8 mouse cellular contexts compared by ENCODE assay signal in genomic region chr11:95585281-95585680, GRCm38 (mm10). TPM values are rescaled to one million over a fixed set of nuclear protein-coding genes. Genes with fewer than 3 reads are reported as not detected.
DNase-seq lines count a peak whose midpoint lies in the region; ATAC-seq and TF ChIP-seq lines count a peak whose summit lies in the region.

No protein-coding gene starts in this region.

- peak overlapping the region; percentile 59 for H3K4me2 ChIP-seq in heart, postnatal 0 days (ENCODE audit: low read depth, low read length)
- H3K4me2 ChIP-seq in neural tube, embryonic 12.5 days (replicated peaks): peak overlapping the region; percentile 78

- H3K27me3 ChIP-seq in heart, postnatal 0 days (ENCODE audit: control insufficient read depth, insufficient read depth, low read length): peaks cover 95% of the 10 kb centered on the region
- peaks cover 95% of the 10 kb centered on the region for H3K27me3 ChIP-seq in limb, embryonic 10.5 days (ENCODE audit: low read depth, poor library complexity, severe bottlenecking)
- H3K27me3 ChIP-seq in neural tube, embryonic 12.5 days (replicated peaks): peaks cover 61% of the 10 kb centered on the region

- TF ChIP-seq EP300 in heart, postnatal 0 days (IDR thresholded peaks at IDR 0.05; ENCODE audit: low read depth): no peak

- H3K4me3 ChIP-seq in heart, postnatal 0 days (ENCODE audit: low read depth, low read length): peak overlapping the region; percentile 42
- peak overlapping the region; percentile 56 for H3K4me3 ChIP-seq in limb, embryonic 10.5 days
- H3K4me3 ChIP-seq in neural tube, embryonic 12.5 days: peak overlapping the region; percentile 41

- peaks cover 11% of the 10 kb centered on the region; the same call in 1 of the 2 replicates for H3K4me1 ChIP-seq in heart, postnatal 0 days (ENCODE audit: control insufficient read depth, insufficient read depth)
- peaks cover 95% of the 10 kb centered on the region for H3K4me1 ChIP-seq in limb, embryonic 10.5 days
- H3K4me1 ChIP-seq in neural tube, embryonic 12.5 days: peaks cover 57% of the 10 kb centered on the region

- ATAC-seq in heart, postnatal 0 days (ENCODE audit: insufficient read depth, low read depth): no peak
- no peak for ATAC-seq in neural tube, embryonic 12.5 days (ENCODE audit: low FRiP score, low read depth)
- no peak for ATAC-seq in megakaryocyte-erythroid progenitor cell, adult 5-6 weeks (replicated peaks; ENCODE audit: low FRiP score, low TSS enrichment, poor library complexity, severe bottlenecking)

- 1% methylated on average over 24 of the region's 24 CpGs for WGBS in heart, postnatal 0 days
- WGBS in limb, embryonic 10.5 days: under 1% methylated on average over 24 of the region's 24 CpGs
- WGBS in neural tube, embryonic 12.5 days: under 1% methylated on average over 24 of the region's 24 CpGs

- H3K9ac ChIP-seq in heart, postnatal 0 days (replicated peaks; ENCODE audit: low read depth, low read length): no peak overlapping the region
- H3K9ac ChIP-seq in neural tube, embryonic 12.5 days: peak overlapping the region; percentile 57; the same call in 1 of the 2 replicates

- no peak overlapping the region for H3K27ac ChIP-seq in heart, postnatal 0 days (ENCODE audit: low read depth)
- peak overlapping the region; percentile 76 for H3K27ac ChIP-seq in limb, embryonic 10.5 days
- no peak overlapping the region for H3K27ac ChIP-seq in neural tube, embryonic 12.5 days

- H3K9me3 ChIP-seq in heart, postnatal 0 days (replicated peaks; ENCODE audit: control insufficient read depth, low read length): no peaks in the 10 kb centered on the region
- H3K9me3 ChIP-seq in limb, embryonic 10.5 days (replicated peaks): no peaks in the 10 kb centered on the region
- H3K9me3 ChIP-seq in neural tube, embryonic 12.5 days: no peaks in the 10 kb centered on the region

- H3K36me3 ChIP-seq in heart, postnatal 0 days (replicated peaks; ENCODE audit: control insufficient read depth, insufficient read depth, low read length): no peaks in the 10 kb centered on the region
- H3K36me3 ChIP-seq in limb, embryonic 10.5 days: no peaks in the 10 kb centered on the region
- peaks cover 4% of the 10 kb centered on the region; the same call in 1 of the 2 replicates for H3K36me3 ChIP-seq in neural tube, embryonic 12.5 days

- no peak for TF ChIP-seq CTCF in heart, postnatal 0 days (IDR thresholded peaks at IDR 0.05; ENCODE audit: low read depth)

- DNase-seq in B cell, adult 2 months: peak; percentile 21
- DNase-seq in adrenal gland, postnatal 25 days: peak; percentile 42
- DNase-seq in heart, postnatal 0 days (ENCODE audit: low spot score): no peak
- peak; percentile 89 for DNase-seq in limb, embryonic 10.5 days (ENCODE audit: low spot score)
- no peak for DNase-seq in cerebellum, adult 8-10 months
- DNase-seq in gastrocnemius, adult 18-20 months (ENCODE audit: low spot score): no peak

RNA-seq across cellular contexts. Expression of gene Ngfr, which starts 2.3 kb away (rescaled TPM):
- 1.7 and 3.3 TPM in 2 replicates for total RNA-seq in adrenal gland, postnatal 25 days (2021)
- 1.1 and 2.0 TPM in 2 replicates for total RNA-seq in heart, postnatal 0 days (2014; rRNA removed; ENCODE audit: low replicate concordance)
- 1.5 and 1.7 TPM in 2 replicates for polyA plus RNA-seq in heart, postnatal 0 days (2015; fragmentation: Nextera tagmentation; extraction: Ambion mirVana)
- 9.7 and 16.3 TPM in 2 replicates for polyA plus RNA-seq in limb, embryonic 10.5 days (2016; fragmentation: Nextera tagmentation; extraction: Ambion mirVana)
- polyA plus RNA-seq in neural tube, embryonic 12.5 days (2016; fragmentation: Nextera tagmentation; extraction: Ambion mirVana): 106 and 125 TPM in 2 replicates
- total RNA-seq in megakaryocyte-erythroid progenitor cell, adult 5-6 weeks (2014; fragmentation: Nextera tagmentation): not detected in 2 replicates
- not detected in 2 replicates for total RNA-seq in megakaryocyte-erythroid progenitor cell, adult 5-6 weeks (2017)
- under 1 TPM; 0.34 to 0.38 TPM for total RNA-seq in gastrocnemius, adult 18-20 months (2021)

Comparison
In these comparisons a context has a peak if more than half of its experiments do, and no peak if none do; other contexts are left out.
1. DNase-seq: peak in B cell, adult 2 months (2 of 2), adrenal gland, postnatal 25 days (single experiment) and limb, embryonic 10.5 days (single experiment); none in heart, postnatal 0 days (single experiment), cerebellum, adult 8-10 months (single experiment) and gastrocnemius, adult 18-20 months (single experiment).
2. Peak in every context shown above with its lines, with median percentiles within 50 percentile points of each other: H3K4me3 ChIP-seq.